Mouse (Mus musculus) left cerebral cortex, postnatal 36 days (tissue): ENCODE data around the gene Hnrnpa2b1. TPM values are rescaled to one million over a fixed set of nuclear protein-coding genes. Genes with fewer than 3 reads are reported as not detected.
"Not testable (repeated sequence)": the region's sequence is repeated elsewhere in the genome, so short reads cannot be mapped to it uniquely, and the experiment has no call there.

Experiments
- DNase-seq, 2 experiments: peaks; one replicate each; pipeline ENCODE4 v3.0.0; 2021 to 2022; ENCODE audit warnings: low spot score in 2 of 2, mixed read lengths in 1 of 2
- intact Hi-C: fragments of 180-260 bp; cut with DNase I; formaldehyde crosslinking; loops from one replicate; pipeline ENCODE4 v1.15.1; 2025
- total RNA-seq, 2 experiments: library from RNA; stranded (reverse); gene quantifications; 2 replicates each; pipeline ENCODE4 v1.2.3; 2021

Hnrnpa2b1 gene
- total RNA-seq = 100 to 1,000 TPM; 350 to 464 TPM

- intact Hi-C loops = loop anchor here (2.0 to 10.0 kb wide), 4 partner anchors 55 to 385 kb away; no protein-coding TSS in a partner anchor
- DNase-seq = peak; percentile 99 to 100
Observed at GRCm38 (mm10) chr6:51469715-51470310, at the start of gene Hnrnpa2b1. Gene Hnrnpa2b1, minus strand, starts transcription at chr6:51469894.

- DNase-seq = no peak
- intact Hi-C loops = loop anchor here (5.0 kb wide), 1 partner anchor 67 kb away; no protein-coding TSS in a partner anchor
Observed at GRCm38 (mm10) chr6:51514860-51515259, 45.2 kb upstream of the Hnrnpa2b1 start.

- intact Hi-C loops = loop anchor here (5.0 kb wide), 1 partner anchor 69 kb away; no protein-coding TSS in a partner anchor
Observed at GRCm38 (mm10) chr6:51513745-51514144, 44.1 kb upstream of the Hnrnpa2b1 start.

GRCm38 (mm10) chr6:51510946-51511345, 41.3 kb upstream of the Hnrnpa2b1 start:
- intact Hi-C loops = loop anchor here (5.0 kb wide), 1 partner anchor 71 kb away; no protein-coding TSS in a partner anchor
- no peak for DNase-seq

More at GRCm38 (mm10) chr6:51513745-51514144, 44.1 kb upstream of the Hnrnpa2b1 start:
- no peak for DNase-seq

- no peak for DNase-seq
Observed at GRCm38 (mm10) chr6:51510094-51510493, 40.4 kb upstream of the Hnrnpa2b1 start.

GRCm38 (mm10) chr6:51508750-51509648, 39.3 kb upstream of the Hnrnpa2b1 start:
- DNase-seq = peak; percentile 57 to 71
- intact Hi-C loops = no loop called here

More at GRCm38 (mm10) chr6:51510094-51510493, 40.4 kb upstream of the Hnrnpa2b1 start:
- intact Hi-C loops = loop anchor here (5.0 kb wide), 1 partner anchor 72 kb away; no protein-coding TSS in a partner anchor

- no peak for DNase-seq
- intact Hi-C loops = no loop called here
Observed at GRCm38 (mm10) chr6:51507556-51507955, 37.9 kb upstream of the Hnrnpa2b1 start.

GRCm38 (mm10) chr6:51505671-51506070, 36.0 kb upstream of the Hnrnpa2b1 start:
- intact Hi-C loops = no loop called here
- DNase-seq = no peak

- intact Hi-C loops = no loop called here
- DNase-seq = no peak
Observed at GRCm38 (mm10) chr6:51497321-51498111, 27.8 kb upstream of the Hnrnpa2b1 start.

GRCm38 (mm10) chr6:51489787-51490186, 20.1 kb upstream of the Hnrnpa2b1 start:
- no peak for DNase-seq
- intact Hi-C loops = no loop called here

GRCm38 (mm10) chr6:51486731-51487130, 17.0 kb upstream of the Hnrnpa2b1 start:
- no peak for DNase-seq
- intact Hi-C loops = no loop called here

- intact Hi-C loops = no loop called here
- DNase-seq = no peak
Observed at GRCm38 (mm10) chr6:51486076-51486710, 16.5 kb upstream of the Hnrnpa2b1 start.

- intact Hi-C loops = no loop called here
- DNase-seq = no peak
Observed at GRCm38 (mm10) chr6:51485646-51486045, 16.0 kb upstream of the Hnrnpa2b1 start.

GRCm38 (mm10) chr6:51484556-51484955, 14.9 kb upstream of the Hnrnpa2b1 start:
- intact Hi-C loops, DNase-seq: not testable (repeated sequence)

- DNase-seq = no peak
- intact Hi-C loops = no loop called here
Observed at GRCm38 (mm10) chr6:51483861-51484260, 14.2 kb upstream of the Hnrnpa2b1 start.

GRCm38 (mm10) chr6:51481548-51481947, 11.9 kb upstream of the Hnrnpa2b1 start:
- intact Hi-C loops = no loop called here
- no peak for DNase-seq

GRCm38 (mm10) chr6:51479136-51479731, 9.5 kb upstream of the Hnrnpa2b1 start:
- intact Hi-C loops = loop anchor here (10.0 kb wide), 1 partner anchor 376 kb away; no protein-coding TSS in a partner anchor
- no peak for DNase-seq

GRCm38 (mm10) chr6:51472213-51472612, 2.5 kb upstream of the Hnrnpa2b1 start:
- DNase-seq = no peak
- intact Hi-C loops = loop anchor here (10.0 kb wide), 1 partner anchor 383 kb away; no protein-coding TSS in a partner anchor

- no peak for DNase-seq
- intact Hi-C loops = loop anchor here (10.0 kb wide), 1 partner anchor 383 kb away; no protein-coding TSS in a partner anchor
Observed at GRCm38 (mm10) chr6:51471782-51472181, 2.1 kb upstream of the Hnrnpa2b1 start.
